Mouse (Mus musculus) C2C12 (cell line): Measurements from ENCODE around the gene 1700020A23Rik. TPM values are rescaled to one million over a fixed set of nuclear protein-coding genes. Genes with fewer than 3 reads are reported as not detected.

ENCODE experiments used
- H3K27me3 ChIP-seq: one replicate; pipeline ENCODE4 v1.6.1; 2011; ENCODE audit not compliant: control insufficient read depth, insufficient read depth, insufficient read length
- H3K36me3 ChIP-seq: one replicate; pipeline ENCODE4 v1.6.1; 2011; ENCODE audit not compliant: control insufficient read depth, insufficient read depth
- H3K4me3 ChIP-seq: one replicate; pipeline ENCODE4 v1.5.1; 2011; ENCODE audit warnings: mild to moderate bottlenecking, control low read depth; ENCODE audit not compliant: poor library complexity, insufficient read depth, severe bottlenecking
- H3K79me2 ChIP-seq: one replicate; pipeline ENCODE4 v1.6.1; 2011; ENCODE audit not compliant: control insufficient read depth, insufficient read depth
- H3K79me3 ChIP-seq: one replicate; pipeline ENCODE4 v1.6.1; 2011; ENCODE audit warnings: low read depth, control low read depth
- H3ac ChIP-seq: one replicate; pipeline ENCODE3; 2011; ENCODE audit warnings: low read depth; ENCODE audit not compliant: control insufficient read depth, insufficient read length
- CEBPB ChIP-seq: IDR thresholded peaks from one replicate; pipeline ENCODE4 v1.6.1; 2011; ENCODE audit warnings: low read depth, mild to moderate bottlenecking, control low read depth, moderate library complexity
- CTCF ChIP-seq: IDR thresholded peaks from one replicate; pipeline ENCODE4 v1.5.1; 2011; ENCODE audit not compliant: control insufficient read depth, insufficient read depth, insufficient read length
- FOSL1 ChIP-seq: IDR thresholded peaks from one replicate; pipeline ENCODE4 v1.8.0; 2011; ENCODE audit warnings: mild to moderate bottlenecking, low read length; ENCODE audit not compliant: poor library complexity, insufficient read depth, severe bottlenecking
- MAX ChIP-seq: IDR thresholded peaks from one replicate; pipeline ENCODE4 v1.6.1; 2011; ENCODE audit warnings: mild to moderate bottlenecking, control low read depth
- MYOD1 ChIP-seq: IDR thresholded peaks from one replicate; pipeline ENCODE4 v1.6.1; 2011; ENCODE audit warnings: low read depth; ENCODE audit not compliant: control insufficient read depth, insufficient read length
- MYOG ChIP-seq: IDR thresholded peaks from one replicate; pipeline ENCODE4 v1.6.1; 2011; ENCODE audit not compliant: control insufficient read depth, insufficient read length; ENCODE audit errors: extremely low read depth
- USF1 ChIP-seq: IDR thresholded peaks from one replicate; pipeline ENCODE4 v1.6.1; 2011; ENCODE audit warnings: low read depth, mild to moderate bottlenecking, control low read depth, moderate library complexity
- polyA plus RNA-seq: library from polyadenylated mRNA; unstranded; fragments of >200 nt; fragmentation: generic; extraction: Trizol; gene quantifications from one replicate; pipeline ENCODE4 v1.2.1, GENCODE M21; 2012; ENCODE audit warnings: missing spikeins

1700020A23Rik gene
- polyA plus RNA-seq, 1 experiment, result not detected

DNA sequence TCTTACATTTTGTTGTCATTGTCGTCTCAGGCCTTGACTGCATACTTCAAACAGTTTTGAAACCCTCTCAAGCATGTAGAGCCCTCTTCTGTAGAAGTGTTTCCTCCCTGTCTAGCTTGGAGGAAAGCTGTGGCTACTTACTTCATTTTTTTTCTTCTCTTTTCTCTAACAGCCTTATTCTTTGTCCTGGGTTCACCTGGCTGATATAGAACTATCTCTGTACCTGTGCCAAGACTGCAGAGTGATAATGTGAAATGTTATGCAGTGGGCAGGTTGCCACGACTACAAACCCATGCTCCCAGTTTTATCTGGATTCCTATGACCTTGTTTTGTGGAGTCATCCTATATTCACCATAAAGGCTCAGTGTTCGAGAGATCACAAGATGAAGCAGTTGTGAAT lies 25.4 kb downstream of the 1700020A23Rik start:
- no peak overlapping the region for H3K4me3 ChIP-seq
- H3K79me3 ChIP-seq, result peaks cover 50% of the 10 kb centered on the region
- TF ChIP-seq MYOD1 (no peak), MAX (no peak)
- no peaks in the 10 kb centered on the region for H3K27me3 ChIP-seq
- no peak overlapping the region for H3ac ChIP-seq
- H3K36me3 ChIP-seq, result peaks cover 53% of the 10 kb centered on the region
- peaks cover 100% of the 10 kb centered on the region for H3K79me2 ChIP-seq

DNA sequence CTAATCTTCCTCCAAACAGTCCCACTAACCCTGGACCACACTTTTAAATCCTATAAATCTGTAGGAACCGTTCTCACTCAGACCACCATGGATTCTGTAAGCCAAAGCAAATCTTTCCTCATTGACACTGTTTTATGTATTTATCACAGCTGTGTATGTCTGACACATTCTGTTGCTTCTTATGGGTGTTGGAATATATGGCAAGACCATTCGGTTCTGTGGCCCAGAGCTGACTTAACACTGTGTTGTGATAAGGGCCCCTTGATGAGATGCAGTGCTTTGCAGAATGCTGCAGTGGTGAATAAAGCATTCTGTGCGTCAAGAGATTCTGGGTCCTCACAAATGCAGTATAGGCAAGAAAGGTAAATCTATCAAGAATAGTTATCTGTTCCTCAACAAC lies 27.1 kb downstream of the 1700020A23Rik start:
- TF ChIP-seq MYOD1 (no peak), MYOG (no peak), USF1 (no peak), CTCF (no peak)
- Histone ChIP-seq H3K36me3 (peaks cover 51% of the 10 kb centered on the region), H3K4me3 (no peak overlapping the region), H3K27me3 (no peaks in the 10 kb centered on the region), H3ac (no peak overlapping the region), H3K79me3 (peaks cover 40% of the 10 kb centered on the region), H3K79me2 (peaks cover 100% of the 10 kb centered on the region)

- H3K79me3 ChIP-seq, result peaks cover 30% of the 10 kb centered on the region
- TF ChIP-seq MAX (no peak), FOSL1 (no peak), USF1 (no peak), MYOG (no peak)
- H3K79me2 ChIP-seq, result peaks cover 95% of the 10 kb centered on the region
- H3K27me3 ChIP-seq, result no peaks in the 10 kb centered on the region
- H3K36me3 ChIP-seq, result peaks cover 50% of the 10 kb centered on the region
- H3ac ChIP-seq, result no peak overlapping the region
- no peak overlapping the region for H3K4me3 ChIP-seq
Measured at GRCm38 (mm10) chr2:130433152-130433551, 28.1 kb downstream of the 1700020A23Rik start.

DNA sequence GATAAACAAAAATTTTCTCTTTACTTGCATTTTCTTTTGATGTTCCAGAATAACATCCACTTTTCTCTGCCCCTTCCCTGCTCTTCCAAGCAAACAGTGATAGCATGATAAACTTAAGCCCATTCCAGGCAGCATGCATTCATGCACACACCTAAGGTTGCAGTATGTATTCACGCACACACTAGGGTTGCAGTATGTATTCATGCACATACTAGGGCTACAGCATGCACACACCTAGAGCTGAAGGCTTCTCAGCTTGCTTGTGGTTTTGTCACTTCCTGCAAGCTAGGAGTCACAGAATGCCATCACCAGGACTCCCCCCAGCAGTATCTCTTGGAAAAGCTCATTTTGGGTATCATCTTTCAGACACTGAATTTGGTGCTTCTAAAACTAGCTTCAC lies 31.7 kb downstream of the 1700020A23Rik start:
- H3K79me3 ChIP-seq, result peaks cover 19% of the 10 kb centered on the region
- H3K27me3 ChIP-seq, result no peaks in the 10 kb centered on the region
- TF ChIP-seq MYOG, result no peak
- TF ChIP-seq CEBPB, result no peak
- TF ChIP-seq MAX, result no peak
- TF ChIP-seq CTCF, result no peak
- TF ChIP-seq FOSL1, result no peak
- no peak for TF ChIP-seq MYOD1
- TF ChIP-seq USF1, result no peak
- peaks cover 58% of the 10 kb centered on the region for H3K79me2 ChIP-seq
- peaks cover 65% of the 10 kb centered on the region for H3K36me3 ChIP-seq
- no peak overlapping the region for H3K4me3 ChIP-seq
- H3ac ChIP-seq, result no peak overlapping the region

DNA sequence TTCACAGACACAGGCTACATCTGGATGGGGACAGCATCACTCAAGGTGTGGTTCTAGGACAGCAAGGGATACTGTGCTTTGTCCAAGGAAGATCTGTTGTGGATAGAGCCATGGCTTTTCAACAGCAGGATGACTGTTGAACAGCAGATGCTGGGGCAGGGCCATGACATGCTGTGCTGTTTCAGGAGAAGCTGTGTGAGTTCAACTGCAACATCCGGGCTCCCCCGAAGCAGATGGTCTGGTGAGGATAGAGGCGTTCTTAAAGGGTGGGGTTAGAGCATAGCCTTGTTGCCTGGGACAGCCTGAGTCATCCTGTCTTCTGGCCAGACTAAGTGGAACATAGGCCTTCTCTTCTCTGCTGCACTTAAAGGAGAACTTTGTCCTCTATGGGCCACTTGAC lies 33.8 kb downstream of the 1700020A23Rik start:
- Histone ChIP-seq H3K27me3 (no peaks in the 10 kb centered on the region), H3K4me3 (no peak overlapping the region), H3K36me3 (peaks cover 72% of the 10 kb centered on the region), H3ac (no peak overlapping the region), H3K79me2 (peaks cover 37% of the 10 kb centered on the region), H3K79me3 (peaks cover 13% of the 10 kb centered on the region)
- TF ChIP-seq CEBPB, result no peak
- TF ChIP-seq MAX, result no peak
- TF ChIP-seq USF1, result no peak
- no peak for TF ChIP-seq MYOG
- TF ChIP-seq FOSL1, result no peak
- no peak for TF ChIP-seq CTCF
- TF ChIP-seq MYOD1, result no peak

DNA sequence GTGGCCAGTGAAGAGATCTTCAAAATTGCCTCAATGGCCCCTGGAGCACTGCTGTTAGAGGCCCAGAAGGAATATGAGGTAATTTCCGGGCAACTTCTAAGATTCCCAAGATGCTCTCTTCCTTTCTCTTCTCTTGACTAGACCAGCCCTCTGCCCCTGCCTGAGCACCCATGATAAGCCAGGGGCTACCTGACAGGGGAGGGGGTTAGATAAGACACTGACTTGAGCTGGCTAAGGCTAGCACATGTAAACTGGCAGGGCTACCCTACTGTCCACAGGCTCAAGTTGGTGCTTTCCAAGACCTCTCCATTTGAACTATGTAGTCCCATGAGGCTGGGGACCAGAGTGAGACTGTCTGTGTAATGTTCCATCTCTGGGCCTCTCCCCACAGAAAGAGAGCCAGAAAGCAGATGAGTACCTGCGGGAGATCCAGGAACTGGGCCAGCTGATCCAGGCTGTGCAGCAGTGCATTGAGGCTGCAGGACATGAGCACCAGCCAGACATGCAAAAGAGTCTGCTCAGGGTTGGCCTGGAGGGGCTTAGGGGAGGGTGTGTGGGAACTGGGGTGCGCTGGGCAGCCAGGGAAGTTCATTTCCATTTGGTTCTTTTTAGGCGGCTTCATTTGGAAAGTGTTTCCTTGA lies 34.9 kb downstream of the 1700020A23Rik start:
- peaks cover 76% of the 10 kb centered on the region for H3K36me3 ChIP-seq
- peaks cover 4% of the 10 kb centered on the region for H3K79me3 ChIP-seq
- peaks cover 26% of the 10 kb centered on the region for H3K79me2 ChIP-seq
- no peak overlapping the region for H3K4me3 ChIP-seq
- no peaks in the 10 kb centered on the region for H3K27me3 ChIP-seq
- TF ChIP-seq FOSL1 (no peak), MAX (no peak), CTCF (no peak), MYOG (no peak), CEBPB (no peak), MYOD1 (no peak), USF1 (no peak)
- no peak overlapping the region for H3ac ChIP-seq
